Mouse (Mus musculus): Measurements from ENCODE around the gene Rubcnl. TPM values are rescaled to one million over a fixed set of nuclear protein-coding genes. Genes with fewer than 3 reads are reported as not detected.

Gene Rubcnl
- polyA plus RNA-seq, 1 experiment from 2014 or later: 0.84 TPM

DNA sequence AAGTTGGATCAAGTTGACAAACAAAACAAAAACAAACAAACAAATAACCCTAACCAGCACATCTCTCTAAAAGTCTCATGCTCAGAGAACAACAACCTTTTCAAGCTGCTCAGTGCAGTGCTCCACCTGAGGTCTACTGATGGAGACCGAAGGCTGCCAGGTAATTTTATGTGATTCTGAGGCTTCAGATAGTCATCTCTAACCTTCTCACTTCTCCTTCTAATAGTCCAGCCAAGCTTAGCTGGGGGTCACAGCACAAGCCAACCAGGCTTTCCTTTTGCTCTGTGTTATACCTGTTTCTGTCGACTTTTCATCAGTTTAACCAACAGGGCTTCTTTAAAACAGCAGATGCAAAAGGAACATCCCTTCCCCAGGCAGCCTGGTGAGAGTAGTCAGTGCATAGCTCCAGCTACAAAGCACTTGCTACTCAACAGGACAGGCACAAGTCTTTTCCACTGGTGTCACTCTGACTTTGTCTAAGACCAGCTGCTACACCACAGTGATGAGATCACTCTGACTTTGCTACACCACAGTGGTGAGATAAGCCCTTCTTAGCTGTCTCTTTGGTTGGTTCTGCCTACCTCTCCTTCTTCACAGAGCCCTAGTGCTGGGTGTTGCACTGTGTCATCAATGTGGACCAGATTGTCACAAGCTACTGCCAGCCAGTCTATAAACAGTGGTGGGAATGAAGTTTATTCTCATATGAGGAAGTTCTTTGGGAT is 10.2 kb upstream of the Rubcnl start:
- Histone ChIP-seq H3K9ac (replicated peaks; ENCODE audit: low read depth, low read length) (no peak overlapping the region), H3K4me1 (ENCODE audit: control insufficient read depth, insufficient read depth, low read length) (no peaks in the 10 kb centered on the region), H3K27me3 (ENCODE audit: control insufficient read depth, insufficient read depth, low read length) (no peaks in the 10 kb centered on the region), H3K36me3 (ENCODE audit: control insufficient read depth, insufficient read depth, low read length) (no peaks in the 10 kb centered on the region), H3K9me3 (ENCODE audit: control insufficient read depth, low read depth, low read length) (no peaks in the 10 kb centered on the region), H3K4me3 (ENCODE audit: low read depth, low read length) (no peak overlapping the region), H3K27ac (ENCODE audit: low read length) (no peak overlapping the region), H3K4me2 (replicated peaks; ENCODE audit: low read depth, low read length) (no peak overlapping the region)
- 78% methylated on average over 2 of the region's 2 CpGs for WGBS
- no peak for ATAC-seq (ENCODE audit: insufficient number of reproducible peaks, insufficient read depth, low FRiP score, low read depth)

DNA sequence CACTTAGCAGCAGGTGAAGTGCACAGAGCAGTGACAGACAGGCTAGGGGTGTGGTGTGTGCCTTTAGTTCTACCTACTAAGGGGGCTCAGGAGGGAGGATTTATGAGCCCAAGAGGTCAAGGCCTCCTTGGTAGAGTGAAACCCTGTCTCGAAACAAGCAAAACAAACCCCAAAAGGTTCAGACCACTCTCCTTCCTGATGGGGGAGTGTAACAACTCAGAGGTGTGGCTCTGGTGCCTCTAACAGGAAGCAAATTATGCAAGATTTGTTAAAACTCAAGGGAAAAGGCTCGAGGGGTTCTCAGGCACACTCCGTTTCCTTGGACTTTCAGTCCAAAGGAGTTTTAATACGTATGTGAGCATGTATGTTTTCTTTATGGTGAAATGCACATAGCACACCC is 5.5 kb upstream of the Rubcnl start:
- ATAC-seq (ENCODE audit: insufficient number of reproducible peaks, insufficient read depth, low FRiP score, low read depth): no peak
- 51% methylated on average over 4 of the region's 4 CpGs for WGBS
- H3K4me2 ChIP-seq (replicated peaks; ENCODE audit: low read depth, low read length): no peak overlapping the region
- no peaks in the 10 kb centered on the region for H3K36me3 ChIP-seq (ENCODE audit: control insufficient read depth, insufficient read depth, low read length)
- no peaks in the 10 kb centered on the region for H3K4me1 ChIP-seq (ENCODE audit: control insufficient read depth, insufficient read depth, low read length)
- H3K27ac ChIP-seq (ENCODE audit: low read length): no peak overlapping the region
- H3K9me3 ChIP-seq (ENCODE audit: control insufficient read depth, low read depth, low read length): no peaks in the 10 kb centered on the region
- H3K27me3 ChIP-seq (ENCODE audit: control insufficient read depth, insufficient read depth, low read length): no peaks in the 10 kb centered on the region
- no peak overlapping the region for H3K9ac ChIP-seq (replicated peaks; ENCODE audit: low read depth, low read length)
- H3K4me3 ChIP-seq (ENCODE audit: low read depth, low read length): no peak overlapping the region

GRCm38 (mm10) chr14:75010986-75011655 is 4.7 kb upstream of the Rubcnl start:
- no peaks in the 10 kb centered on the region for H3K36me3 ChIP-seq (ENCODE audit: control insufficient read depth, insufficient read depth, low read length)
- 27% methylated on average over 8 of the region's 8 CpGs for WGBS
- ATAC-seq (ENCODE audit: insufficient number of reproducible peaks, insufficient read depth, low FRiP score, low read depth): no peak; the same call in 1 of the 2 replicates
- no peak overlapping the region for H3K4me3 ChIP-seq (ENCODE audit: low read depth, low read length)
- no peak overlapping the region for H3K9ac ChIP-seq (replicated peaks; ENCODE audit: low read depth, low read length)
- no peak overlapping the region for H3K4me2 ChIP-seq (replicated peaks; ENCODE audit: low read depth, low read length)
- no peaks in the 10 kb centered on the region for H3K4me1 ChIP-seq (ENCODE audit: control insufficient read depth, insufficient read depth, low read length)
- no peak overlapping the region for H3K27ac ChIP-seq (ENCODE audit: low read length)
- H3K27me3 ChIP-seq (ENCODE audit: control insufficient read depth, insufficient read depth, low read length): no peaks in the 10 kb centered on the region
- H3K9me3 ChIP-seq (ENCODE audit: control insufficient read depth, low read depth, low read length): no peaks in the 10 kb centered on the region

- no peak overlapping the region for H3K27ac ChIP-seq (ENCODE audit: low read length)
- WGBS: 77% methylated on average over 9 of the region's 9 CpGs
- H3K27me3 ChIP-seq (ENCODE audit: control insufficient read depth, insufficient read depth, low read length): no peaks in the 10 kb centered on the region
- no peaks in the 10 kb centered on the region for H3K36me3 ChIP-seq (ENCODE audit: control insufficient read depth, insufficient read depth, low read length)
- peaks cover 2% of the 10 kb centered on the region; the same call in 1 of the 2 replicates for H3K4me1 ChIP-seq (ENCODE audit: control insufficient read depth, insufficient read depth, low read length)
- H3K4me2 ChIP-seq (replicated peaks; ENCODE audit: low read depth, low read length): peak overlapping the region; percentile 80
- no peak for ATAC-seq (ENCODE audit: insufficient number of reproducible peaks, insufficient read depth, low FRiP score, low read depth)
- no peaks in the 10 kb centered on the region for H3K9me3 ChIP-seq (ENCODE audit: control insufficient read depth, low read depth, low read length)
- H3K4me3 ChIP-seq (ENCODE audit: low read depth, low read length): peak overlapping the region; percentile 49; the same call in 1 of the 2 replicates
- H3K9ac ChIP-seq (replicated peaks; ENCODE audit: low read depth, low read length): no peak overlapping the region
These were observed 841 bp downstream of the Rubcnl start for GRCm38 (mm10) chr14:75016715-75017020.

DNA sequence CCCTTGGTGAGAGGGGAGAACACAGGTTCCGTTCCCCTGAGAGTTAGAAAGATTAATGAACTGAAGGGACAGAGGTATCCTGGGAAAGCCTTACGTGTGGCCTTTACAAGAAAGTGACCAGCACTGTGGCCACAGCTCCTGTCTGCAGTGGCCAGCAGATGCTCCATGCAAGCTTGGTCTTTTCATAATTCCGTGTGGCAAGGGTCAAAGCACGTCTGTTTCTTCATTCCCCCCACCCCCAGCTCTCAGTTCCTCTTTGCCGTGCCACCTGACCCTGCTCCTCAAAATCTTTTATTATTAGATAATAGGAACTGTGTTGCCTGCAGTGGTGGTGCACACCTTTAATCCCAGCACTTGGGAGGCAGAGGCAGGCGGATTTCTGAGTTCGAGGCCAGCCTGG is 1.4 kb downstream of the Rubcnl start:
- Histone ChIP-seq H3K27me3 (ENCODE audit: control insufficient read depth, insufficient read depth, low read length) (no peaks in the 10 kb centered on the region), H3K4me2 (replicated peaks; ENCODE audit: low read depth, low read length) (no peak overlapping the region), H3K27ac (ENCODE audit: low read length) (no peak overlapping the region), H3K9ac (replicated peaks; ENCODE audit: low read depth, low read length) (no peak overlapping the region), H3K9me3 (ENCODE audit: control insufficient read depth, low read depth, low read length) (no peaks in the 10 kb centered on the region), H3K4me3 (ENCODE audit: low read depth, low read length) (no peak overlapping the region), H3K36me3 (ENCODE audit: control insufficient read depth, insufficient read depth, low read length) (no peaks in the 10 kb centered on the region), H3K4me1 (ENCODE audit: control insufficient read depth, insufficient read depth, low read length) (peaks cover 2% of the 10 kb centered on the region; the same call in 1 of the 2 replicates)
- WGBS: 88% methylated on average over 7 of the region's 7 CpGs
- ATAC-seq (ENCODE audit: insufficient number of reproducible peaks, insufficient read depth, low FRiP score, low read depth): no peak

DNA sequence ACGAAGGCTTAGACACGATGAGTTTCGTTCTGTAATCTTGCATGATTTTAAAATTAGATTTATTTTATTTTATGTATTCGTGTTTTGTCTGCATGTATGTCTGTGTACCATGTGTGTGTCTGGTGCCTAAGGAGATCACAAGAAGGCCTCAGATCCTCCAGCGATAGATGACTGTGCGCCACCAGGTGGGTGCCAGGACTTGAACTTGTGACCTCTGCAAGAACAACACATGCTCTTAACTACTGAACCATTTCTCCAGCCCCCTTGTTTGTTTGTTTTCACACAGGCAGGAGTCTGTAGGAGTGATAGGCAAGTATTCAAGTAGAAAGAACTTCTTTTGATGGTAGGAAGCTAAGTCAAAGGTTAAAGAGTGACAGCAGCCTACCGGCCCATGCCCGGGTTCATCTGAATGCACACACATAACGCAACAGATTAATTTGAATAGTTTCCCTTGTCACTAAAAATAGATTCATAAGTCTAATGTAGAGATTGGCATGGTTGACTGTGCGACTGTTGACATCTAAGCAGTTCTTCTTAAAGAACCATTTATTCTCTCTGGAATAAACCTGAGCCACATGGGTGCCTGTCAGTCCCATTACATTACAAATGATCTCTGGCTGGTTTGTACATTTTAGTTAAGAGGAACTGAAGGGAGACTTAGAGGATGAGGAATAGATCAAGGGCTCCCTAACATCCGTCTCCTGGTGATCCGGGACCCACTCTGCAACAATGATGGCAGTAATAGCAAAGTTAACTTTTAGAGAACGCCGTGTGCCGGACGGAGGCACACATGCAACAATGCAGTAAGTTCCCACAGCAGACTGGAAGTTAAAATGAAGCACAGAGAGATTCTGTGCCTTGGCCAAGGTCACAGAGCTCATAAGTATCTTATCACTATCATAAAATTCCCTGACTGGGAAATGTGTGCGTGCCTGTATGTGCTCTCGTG is 2.3 kb downstream of the Rubcnl start:
- H3K36me3 ChIP-seq (ENCODE audit: control insufficient read depth, insufficient read depth, low read length): no peaks in the 10 kb centered on the region
- no peaks in the 10 kb centered on the region for H3K9me3 ChIP-seq (ENCODE audit: control insufficient read depth, low read depth, low read length)
- H3K27ac ChIP-seq (ENCODE audit: low read length): no peak overlapping the region
- H3K4me2 ChIP-seq (replicated peaks; ENCODE audit: low read depth, low read length): no peak overlapping the region
- H3K9ac ChIP-seq (replicated peaks; ENCODE audit: low read depth, low read length): no peak overlapping the region
- no peaks in the 10 kb centered on the region for H3K27me3 ChIP-seq (ENCODE audit: control insufficient read depth, insufficient read depth, low read length)
- H3K4me1 ChIP-seq (ENCODE audit: control insufficient read depth, insufficient read depth, low read length): peaks cover 2% of the 10 kb centered on the region; the same call in 1 of the 2 replicates
- WGBS: 85% methylated on average over 18 of the region's 18 CpGs
- no peak for ATAC-seq (ENCODE audit: insufficient number of reproducible peaks, insufficient read depth, low FRiP score, low read depth)
- H3K4me3 ChIP-seq (ENCODE audit: low read depth, low read length): no peak overlapping the region

GRCm38 (mm10) chr14:75018829-75019228 is 3.0 kb downstream of the Rubcnl start:
- ATAC-seq (ENCODE audit: insufficient number of reproducible peaks, insufficient read depth, low FRiP score, low read depth): no peak
- H3K4me1 ChIP-seq (ENCODE audit: control insufficient read depth, insufficient read depth, low read length): peaks cover 2% of the 10 kb centered on the region; the same call in 1 of the 2 replicates
- no peak overlapping the region for H3K9ac ChIP-seq (replicated peaks; ENCODE audit: low read depth, low read length)
- H3K9me3 ChIP-seq (ENCODE audit: control insufficient read depth, low read depth, low read length): no peaks in the 10 kb centered on the region
- no peaks in the 10 kb centered on the region for H3K27me3 ChIP-seq (ENCODE audit: control insufficient read depth, insufficient read depth, low read length)
- H3K36me3 ChIP-seq (ENCODE audit: control insufficient read depth, insufficient read depth, low read length): no peaks in the 10 kb centered on the region
- WGBS: 71% methylated on average over 4 of the region's 4 CpGs
- H3K4me3 ChIP-seq (ENCODE audit: low read depth, low read length): no peak overlapping the region
- H3K4me2 ChIP-seq (replicated peaks; ENCODE audit: low read depth, low read length): no peak overlapping the region
- no peak overlapping the region for H3K27ac ChIP-seq (ENCODE audit: low read length)

- no peaks in the 10 kb centered on the region for H3K9me3 ChIP-seq (ENCODE audit: control insufficient read depth, low read depth, low read length)
- no peak overlapping the region for H3K4me3 ChIP-seq (ENCODE audit: low read depth, low read length)
- H3K9ac ChIP-seq (replicated peaks; ENCODE audit: low read depth, low read length): no peak overlapping the region
- H3K27me3 ChIP-seq (ENCODE audit: control insufficient read depth, insufficient read depth, low read length): no peaks in the 10 kb centered on the region
- no peaks in the 10 kb centered on the region for H3K36me3 ChIP-seq (ENCODE audit: control insufficient read depth, insufficient read depth, low read length)
- no peak overlapping the region for H3K4me2 ChIP-seq (replicated peaks; ENCODE audit: low read depth, low read length)
- no peak overlapping the region for H3K27ac ChIP-seq (ENCODE audit: low read length)
- 81% methylated on average over 12 of the region's 12 CpGs for WGBS
- H3K4me1 ChIP-seq (ENCODE audit: control insufficient read depth, insufficient read depth, low read length): peaks cover 2% of the 10 kb centered on the region; the same call in 1 of the 2 replicates
- ATAC-seq (ENCODE audit: insufficient number of reproducible peaks, insufficient read depth, low FRiP score, low read depth): no peak
These were observed 4.9 kb downstream of the Rubcnl start for GRCm38 (mm10) chr14:75020581-75021253.
